Mouse (Mus musculus) embryonic fibroblast, embryonic 13.5 days (primary cell): Measurements from ENCODE around the gene 4933402J07Rik. TPM values are rescaled to one million over a fixed set of nuclear protein-coding genes. Genes with fewer than 3 reads are reported as not detected.

Experiments used
- H3K27ac ChIP-seq: 2 replicates; pipeline ENCODE4 v1.5.1; 2012; ENCODE audit warnings: low read length, control low read depth, inconsistent platforms; ENCODE audit not compliant: insufficient read depth
- H3K4me1 ChIP-seq: 2 replicates; pipeline ENCODE4 v1.6.1; 2011; ENCODE audit warnings: low read length; ENCODE audit not compliant: control insufficient read depth, insufficient read depth
- H3K4me3 ChIP-seq: 2 replicates; pipeline ENCODE4 v1.5.1; 2011; ENCODE audit warnings: mild to moderate bottlenecking, control low read depth, low read length; ENCODE audit not compliant: insufficient read depth
- CTCF ChIP-seq: IDR thresholded peaks from 2 replicates; pipeline ENCODE4 v1.5.1; 2011; ENCODE audit warnings: mild to moderate bottlenecking, control low read depth, low read length, moderate library complexity, borderline replicate concordance; ENCODE audit not compliant: insufficient read depth
- POLR2A ChIP-seq: IDR thresholded peaks from 2 replicates; pipeline ENCODE4 v1.6.1; 2011; ENCODE audit warnings: low read depth, mild to moderate bottlenecking, control low read depth, low read length, moderate library complexity
- polyA plus RNA-seq: library from polyadenylated mRNA; stranded (reverse); fragments of >200 nt; gene quantifications from 2 replicates; pipeline ENCODE4 v1.2.4, GENCODE M21; 2011; ENCODE audit warnings: low read depth; ENCODE audit not compliant: missing spikeins, insufficient read length

4933402J07Rik gene
- polyA plus RNA-seq, 1 experiment: not detected

DNA sequence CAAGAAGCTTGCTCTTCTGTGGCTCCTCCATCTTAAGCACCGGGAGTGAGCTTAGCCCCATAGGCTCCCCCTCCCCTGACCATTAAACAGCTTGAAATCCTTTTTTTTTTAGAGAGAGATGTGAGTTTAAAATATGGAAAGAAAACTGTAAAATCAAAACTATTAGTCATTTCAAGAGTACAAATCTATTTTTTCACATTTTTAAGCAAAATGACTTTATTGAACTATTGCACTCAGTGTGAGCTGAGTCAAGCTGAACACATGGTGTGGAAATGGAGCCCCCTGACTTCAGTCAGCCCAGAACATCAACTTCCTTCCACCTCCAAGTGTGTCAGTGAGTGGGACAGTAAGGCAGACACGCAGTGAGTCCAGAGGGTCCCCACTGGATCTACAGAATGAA is 55.9 kb downstream of the 4933402J07Rik start:
- no peak overlapping the region for H3K27ac ChIP-seq
- TF ChIP-seq CTCF (no peak), POLR2A (no peak)
- peaks cover 5% of the 10 kb centered on the region; the same call in 1 of the 2 replicates for H3K4me1 ChIP-seq
- H3K4me3 ChIP-seq: no peak overlapping the region

DNA sequence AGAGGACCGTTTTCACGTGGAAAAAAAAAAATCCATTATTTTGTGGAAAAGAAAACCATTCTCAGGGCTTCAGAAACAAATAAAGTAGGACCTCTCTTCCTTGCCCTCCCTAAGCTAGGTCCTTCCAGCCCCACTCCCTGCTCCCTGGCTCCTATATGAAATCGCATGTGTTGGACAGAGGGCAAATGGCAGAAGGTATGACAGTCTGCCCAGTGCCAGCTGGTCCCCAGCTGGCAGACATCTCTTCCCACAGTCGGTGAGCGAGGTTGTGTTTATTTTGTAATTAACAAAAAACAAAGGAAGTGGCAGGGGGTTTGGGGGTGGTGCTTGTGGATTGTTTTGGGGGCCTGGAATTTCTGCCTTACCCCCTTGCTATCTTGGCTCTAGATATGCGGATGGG is 56.6 kb downstream of the 4933402J07Rik start:
- no peak for TF ChIP-seq CTCF
- no peak for TF ChIP-seq POLR2A
- peaks cover 5% of the 10 kb centered on the region; the same call in 1 of the 2 replicates for H3K4me1 ChIP-seq
- H3K27ac ChIP-seq: no peak overlapping the region
- no peak overlapping the region for H3K4me3 ChIP-seq

DNA sequence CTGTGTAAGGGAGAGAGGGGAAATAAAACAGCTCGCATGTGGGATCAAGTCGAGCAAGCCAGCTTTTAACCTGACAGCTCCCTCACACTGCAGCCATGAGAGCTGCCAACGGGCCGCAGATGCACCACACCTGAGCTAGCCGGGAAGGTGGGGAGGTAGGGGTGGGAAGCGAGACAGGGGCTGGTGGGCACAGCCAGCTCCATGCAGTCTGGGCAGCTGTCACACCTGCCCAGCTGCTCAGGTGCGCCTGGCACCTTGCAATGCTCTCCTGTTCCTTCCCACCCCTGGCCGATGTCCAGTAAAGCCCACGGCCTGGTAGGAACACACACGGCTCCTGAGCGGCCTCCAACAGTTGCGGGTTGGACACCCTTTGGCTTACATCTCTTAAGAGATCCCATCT is 57.5 kb downstream of the 4933402J07Rik start:
- TF ChIP-seq POLR2A: no peak
- TF ChIP-seq CTCF: no peak
- Histone ChIP-seq H3K4me3 (no peak overlapping the region), H3K27ac (no peak overlapping the region), H3K4me1 (peaks cover 5% of the 10 kb centered on the region; the same call in 1 of the 2 replicates)

DNA sequence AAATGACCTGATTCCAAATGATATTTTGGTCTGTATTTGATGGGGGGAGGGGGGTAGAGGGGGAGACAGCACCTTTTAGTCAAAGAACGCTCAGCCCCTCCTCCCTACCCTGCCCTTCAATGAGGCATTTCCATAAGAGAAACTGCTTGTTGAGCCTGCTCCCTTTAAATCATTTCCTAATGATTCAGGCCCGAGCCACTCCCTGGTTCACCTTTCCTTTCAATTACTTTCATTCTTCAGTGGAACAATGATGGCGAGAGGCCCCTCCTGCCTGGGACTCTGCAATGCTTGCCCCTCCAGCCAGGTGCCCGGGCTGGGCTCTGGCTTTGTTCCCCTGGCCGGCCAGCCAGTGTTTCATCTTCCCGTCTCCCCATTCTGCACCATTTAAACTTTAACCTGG is 66.0 kb downstream of the 4933402J07Rik start:
- H3K4me3 ChIP-seq: no peak overlapping the region
- TF ChIP-seq POLR2A: no peak
- no peaks in the 10 kb centered on the region for H3K4me1 ChIP-seq
- H3K27ac ChIP-seq: no peak overlapping the region

DNA sequence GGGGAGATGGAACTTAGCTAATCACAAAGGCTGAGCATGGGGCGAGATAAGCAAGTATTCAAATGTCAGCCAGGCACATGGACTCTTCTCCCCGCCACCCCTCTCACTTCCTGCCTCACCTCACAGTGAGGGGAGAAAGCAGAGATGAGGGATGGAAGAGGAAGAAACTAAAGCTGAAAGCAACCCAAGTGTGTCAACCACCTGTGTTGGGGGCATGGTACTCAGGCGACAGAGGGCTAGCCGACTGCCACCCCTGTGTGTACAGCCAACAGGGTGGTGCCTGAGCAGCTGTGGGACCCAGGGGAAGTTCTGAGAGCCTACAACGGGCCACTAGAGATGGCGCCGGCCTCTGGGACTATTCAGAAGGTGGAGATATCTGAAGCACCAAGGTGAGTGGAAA is 68.1 kb downstream of the 4933402J07Rik start:
- TF ChIP-seq POLR2A (no peak), CTCF (no peak)
- Histone ChIP-seq H3K4me1 (no peaks in the 10 kb centered on the region), H3K4me3 (no peak overlapping the region), H3K27ac (no peak overlapping the region)

DNA sequence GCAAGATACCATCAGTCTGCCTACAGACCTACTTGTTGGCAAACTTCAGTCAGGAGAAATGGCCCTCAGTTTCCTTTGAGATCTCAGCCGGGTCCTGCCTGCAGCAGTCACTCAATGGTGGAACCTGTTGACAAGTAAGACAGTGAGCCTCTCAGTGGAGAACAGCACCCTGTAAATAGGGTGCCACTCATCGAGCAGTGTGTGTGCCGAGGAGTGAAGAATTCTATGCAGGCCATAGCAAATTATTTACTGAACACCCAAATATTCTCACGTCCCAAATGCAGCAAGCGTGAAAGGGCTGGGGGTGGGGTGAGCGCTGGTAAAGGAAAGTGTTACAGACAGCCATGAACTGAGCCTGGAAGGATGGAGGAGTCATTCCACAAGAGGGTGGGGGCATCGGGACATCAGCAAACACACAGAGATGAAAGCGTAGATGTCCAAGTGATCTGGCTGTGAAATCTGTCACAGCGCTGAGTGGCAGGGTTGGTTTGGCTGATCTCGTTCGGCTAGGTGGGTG is 72.6 kb downstream of the 4933402J07Rik start:
- Histone ChIP-seq H3K27ac (no peak overlapping the region), H3K4me3 (no peak overlapping the region), H3K4me1 (no peaks in the 10 kb centered on the region)
- TF ChIP-seq POLR2A: no peak
- no peak for TF ChIP-seq CTCF

Other genes with a start within 250 kb of the 4933402J07Rik start
- gene Cbln1, start 91.2 kb upstream of the 4933402J07Rik start, polyA plus RNA-seq: 0.91 and 0.97 TPM in 2 replicates